Mouse (Mus musculus) c-Kit-negative CD71-positive TER-119-positive erythroid progenitor cells, embryonic 14.5 days (primary cell): ENCODE measurements around the gene Mecom.

Experiments
- DNase-seq: peaks from one replicate; pipeline ENCODE4 v3.0.0-alpha.2; 2013; ENCODE audit warnings: low read depth, low spot score

Gene Mecom

DNA sequence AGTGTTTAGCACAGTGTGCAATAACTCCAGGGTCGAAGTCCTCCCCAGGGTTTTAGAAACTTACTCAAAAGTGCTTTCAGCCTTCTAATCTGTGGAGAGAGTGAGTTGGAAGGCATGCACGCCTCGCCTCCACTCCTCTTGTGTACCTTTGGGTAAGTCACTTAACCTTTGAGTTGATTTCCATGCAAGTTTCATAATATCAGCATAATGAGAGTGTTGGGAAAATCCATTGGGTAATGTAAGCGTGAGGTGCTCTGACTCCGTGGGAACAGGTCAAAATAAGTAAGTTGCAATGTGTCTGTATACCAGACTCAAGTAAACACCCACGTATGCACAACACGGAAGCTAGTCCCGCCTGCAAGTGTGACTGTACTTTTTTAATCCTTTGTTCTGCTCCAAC lies 528.4 kb downstream of the Mecom start:
- no peak for DNase-seq

DNA sequence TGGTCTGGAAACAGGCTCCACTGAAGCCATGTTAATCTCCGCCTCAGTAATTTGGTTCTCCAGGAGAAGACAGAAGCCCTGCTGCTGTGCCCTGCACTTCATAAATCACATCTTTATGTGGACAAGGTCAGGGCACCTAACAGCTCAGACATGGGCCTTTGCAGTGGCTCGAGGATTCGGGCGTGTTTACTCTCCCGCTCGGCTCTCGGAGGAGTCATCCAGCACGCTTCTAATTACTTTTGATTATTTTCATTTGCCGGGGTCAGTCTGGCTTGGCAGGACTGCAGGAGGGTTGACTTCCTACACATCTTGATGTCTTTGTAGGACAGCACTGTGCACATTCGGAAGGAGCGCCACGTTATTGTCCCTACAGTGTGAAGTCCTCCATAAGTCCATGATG lies 529.6 kb downstream of the Mecom start:
- DNase-seq, result no peak

DNA sequence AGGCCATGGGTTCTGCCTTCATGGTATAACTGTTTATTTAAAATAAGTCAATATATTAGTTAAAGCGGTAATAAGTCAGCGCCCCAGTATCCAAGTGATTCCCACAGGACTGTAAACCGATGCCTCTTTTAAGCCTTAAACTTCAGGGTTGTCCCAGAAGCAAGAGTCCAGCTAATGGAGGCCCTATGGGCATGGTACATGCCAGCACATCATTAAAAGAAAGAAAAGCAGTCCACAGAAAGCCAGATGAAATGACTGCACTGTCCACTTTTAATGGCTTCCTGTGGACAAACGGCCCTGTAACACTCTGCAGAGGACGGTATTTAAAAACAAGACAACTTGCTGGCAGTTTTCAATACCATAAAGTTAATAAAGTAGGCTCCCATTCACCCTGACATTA lies 531.0 kb downstream of the Mecom start:
- DNase-seq, result no peak

DNA sequence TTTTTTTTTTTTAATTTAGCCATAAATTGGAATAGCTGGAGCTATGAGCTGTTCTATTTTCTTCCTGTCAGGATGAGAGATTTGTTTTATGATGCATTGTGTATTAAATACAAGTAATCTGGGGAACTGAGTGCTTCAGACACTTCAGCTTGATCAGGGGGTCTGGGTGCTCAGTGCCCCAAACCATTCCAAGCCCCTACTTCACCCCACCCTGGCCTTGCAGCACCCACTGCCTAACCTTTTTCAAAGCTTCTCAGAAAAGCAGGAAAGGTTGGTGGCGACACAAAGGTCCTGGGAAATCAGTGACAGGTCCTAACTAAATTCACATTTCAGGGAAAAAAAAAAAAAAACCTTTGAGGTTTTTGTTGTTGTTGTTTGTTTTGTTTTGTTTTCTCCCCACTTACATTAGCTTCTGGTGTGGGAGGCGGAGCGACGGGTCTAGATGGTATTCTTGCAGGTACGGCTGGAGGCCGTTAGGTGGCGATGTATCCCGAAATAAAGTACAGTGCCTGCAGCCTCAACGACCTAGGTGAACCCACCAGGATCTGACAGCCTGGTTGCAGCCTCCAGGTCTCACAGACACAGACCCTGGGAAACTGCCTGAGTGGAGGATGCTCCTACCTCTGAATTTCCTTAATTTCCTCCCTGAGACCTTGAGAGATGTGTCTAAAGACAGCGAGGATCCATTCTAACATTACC lies 532.7 kb downstream of the Mecom start:
- no peak for DNase-seq

DNA sequence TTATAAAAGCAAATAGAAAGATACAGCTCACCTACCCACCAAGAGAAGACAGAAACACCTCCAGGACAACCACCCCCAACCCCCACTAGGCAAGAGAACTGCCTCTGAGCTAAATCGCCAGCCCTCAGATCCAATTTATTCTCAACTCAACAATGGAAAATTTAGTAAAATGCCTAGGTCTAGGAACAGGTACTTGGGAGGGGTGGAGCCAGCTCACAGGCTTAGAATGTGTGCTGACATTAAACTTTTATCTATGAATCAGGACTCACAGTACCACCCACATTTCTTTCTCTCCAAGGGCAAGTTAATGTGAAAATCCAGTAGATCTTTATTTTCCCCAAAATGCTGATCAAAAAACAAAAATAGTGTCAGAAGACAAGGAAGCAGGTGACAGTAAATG lies 533.5 kb downstream of the Mecom start:
- DNase-seq, result no peak

DNA sequence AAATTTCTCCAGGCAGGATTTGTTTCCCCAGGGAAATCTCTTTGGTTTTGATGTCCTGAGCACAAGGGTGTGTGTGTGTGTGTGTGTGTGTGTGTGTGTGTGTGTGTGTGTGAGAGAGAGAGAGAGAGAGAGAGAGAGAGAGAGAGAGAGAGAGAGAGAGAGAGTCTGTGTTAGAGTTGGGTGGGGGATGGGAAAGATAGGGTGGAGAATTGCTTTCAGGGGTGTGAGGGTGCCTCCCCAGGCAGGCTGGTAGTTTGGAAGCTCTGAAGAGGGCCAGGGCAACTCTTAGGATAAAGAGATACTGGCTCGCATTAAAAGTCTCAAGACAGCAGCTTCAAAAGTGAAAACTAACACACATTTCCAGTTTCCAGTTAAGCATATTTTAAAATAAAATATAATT lies 534.4 kb downstream of the Mecom start:
- DNase-seq, result no peak

DNA sequence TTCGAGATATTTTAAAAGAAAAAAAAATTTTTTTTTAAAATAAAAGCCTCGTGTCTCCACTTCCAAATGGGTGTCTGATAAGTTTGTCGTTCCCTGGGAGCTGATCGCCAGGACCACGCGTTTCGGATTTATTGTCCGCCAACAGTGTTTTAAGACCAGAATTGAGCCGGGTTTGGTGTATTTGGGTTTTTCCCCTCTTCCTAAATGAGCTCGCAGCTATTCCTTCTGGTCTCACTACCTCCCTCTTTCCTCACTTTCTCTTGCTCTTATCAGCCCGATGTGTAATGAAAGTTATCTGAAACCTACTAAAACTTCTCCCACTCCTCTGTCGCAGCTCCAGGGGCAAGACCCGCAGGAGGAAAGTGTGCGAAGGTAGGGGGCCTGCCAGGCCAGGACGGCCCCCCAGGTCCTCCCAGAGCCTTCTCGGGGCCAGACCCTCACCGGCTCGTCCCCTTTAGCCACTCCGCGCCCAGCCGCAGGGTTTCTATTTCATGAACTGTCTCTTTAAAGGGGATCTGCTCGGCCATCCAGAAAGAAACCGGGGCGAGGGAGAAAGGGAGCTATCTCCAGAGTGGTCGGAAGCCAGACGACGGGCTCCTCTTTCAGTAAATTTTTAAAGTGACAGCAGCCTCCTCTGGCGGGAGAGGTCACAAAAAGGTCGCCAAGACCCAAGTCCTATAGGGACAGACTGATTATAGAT lies 535.0 kb downstream of the Mecom start:
- no peak for DNase-seq

DNA sequence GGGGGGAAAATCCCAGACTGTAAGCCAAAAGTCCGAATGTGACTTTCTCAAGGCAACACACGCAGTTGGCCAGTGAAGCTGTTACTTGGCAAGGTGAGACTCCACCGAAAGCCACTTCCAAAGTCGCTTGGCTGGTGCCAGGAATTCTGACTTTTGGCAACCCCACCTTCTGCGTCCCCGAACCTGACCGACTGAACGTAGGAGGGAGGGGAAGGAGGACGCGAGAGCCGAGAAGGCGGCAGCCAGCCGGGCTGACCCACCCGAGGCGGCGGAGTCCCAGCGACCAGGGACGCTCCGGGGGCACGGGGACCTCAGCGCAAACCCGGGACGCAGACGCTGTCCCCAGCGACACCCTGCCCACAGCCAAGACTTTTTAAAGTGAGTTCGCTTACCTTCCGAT lies 535.7 kb downstream of the Mecom start:
- DNase-seq, result no peak

DNA sequence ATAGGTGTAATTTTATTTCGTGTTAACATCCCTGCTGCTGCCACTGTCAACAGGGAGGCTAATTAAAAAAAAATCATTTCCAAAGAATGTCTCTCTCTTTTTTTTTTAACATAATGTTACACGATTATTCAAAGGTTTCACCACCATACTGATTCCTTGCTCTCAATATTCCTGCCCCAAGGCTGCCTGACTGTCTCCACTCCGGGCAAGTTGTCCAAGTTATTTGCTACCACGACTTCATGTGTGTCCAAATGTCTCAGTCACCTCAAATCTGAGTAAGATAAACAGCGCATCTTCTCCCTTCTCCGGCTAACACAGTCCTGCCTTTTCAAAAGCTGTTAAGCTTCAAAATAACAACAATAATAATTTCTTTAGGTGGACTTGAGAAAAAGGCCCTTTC lies 536.1 kb downstream of the Mecom start:
- no peak for DNase-seq

DNA sequence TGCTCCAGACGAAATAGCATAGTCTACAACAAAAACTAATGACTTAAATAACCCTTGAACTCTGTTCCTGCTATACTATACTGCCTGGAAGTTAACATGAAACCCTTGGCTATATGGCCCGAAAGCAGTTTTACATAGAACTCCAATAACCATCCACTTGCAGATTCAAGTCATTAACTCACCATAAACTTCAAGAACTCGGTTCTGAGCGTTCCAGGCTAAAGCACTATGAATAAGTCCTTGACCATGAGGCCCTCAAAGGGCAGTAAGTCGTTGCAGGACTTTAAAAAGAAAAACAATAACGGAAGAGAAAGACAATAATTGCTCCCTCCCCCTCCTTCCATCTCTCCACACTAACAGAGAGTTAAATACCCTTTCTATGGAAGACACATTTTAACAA lies 536.9 kb downstream of the Mecom start:
- no peak for DNase-seq

DNA sequence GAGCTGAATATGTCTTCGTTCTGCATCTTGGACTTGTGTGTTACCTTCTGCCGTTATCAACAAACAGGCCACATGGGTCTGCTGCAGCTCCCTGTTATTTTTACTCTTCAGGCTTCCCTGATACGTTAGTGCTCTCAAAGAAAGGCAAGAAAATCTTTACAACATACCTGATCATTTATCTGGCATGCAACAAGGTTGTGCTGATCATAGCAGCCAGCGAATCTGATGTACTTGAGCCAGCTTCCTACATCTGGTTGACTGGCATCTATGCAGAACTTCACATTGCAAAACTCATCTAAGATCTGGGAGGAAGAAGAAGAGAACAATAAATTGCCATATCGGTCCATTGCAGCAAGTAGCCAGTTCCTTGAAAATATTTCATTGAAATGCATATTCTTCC lies 538.2 kb downstream of the Mecom start:
- no peak for DNase-seq

DNA sequence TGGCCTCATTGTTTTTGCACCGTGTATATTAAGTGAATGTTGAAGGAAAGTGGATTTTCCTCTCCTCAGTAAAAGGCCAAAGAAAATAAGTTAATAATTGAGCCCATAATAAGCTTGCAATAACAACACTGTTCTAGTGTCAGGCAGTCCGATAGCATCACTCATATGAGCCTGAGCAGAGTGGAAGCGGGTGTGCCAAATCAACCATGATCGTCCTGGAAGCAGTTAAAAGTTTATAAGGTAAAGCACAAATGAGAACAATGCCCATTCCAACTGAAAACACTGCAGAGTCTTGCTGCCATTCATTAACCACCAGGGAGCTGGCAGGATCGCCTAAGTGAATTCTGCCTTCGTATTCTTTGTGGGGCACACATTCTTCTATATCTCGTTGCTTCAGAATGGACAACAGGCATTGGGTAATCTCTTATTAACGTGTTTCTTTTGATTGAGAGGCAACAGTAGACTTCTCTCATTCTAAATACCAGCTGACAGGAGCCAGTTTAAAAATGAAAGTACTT lies 542.9 kb downstream of the Mecom start:
- no peak for DNase-seq

DNA sequence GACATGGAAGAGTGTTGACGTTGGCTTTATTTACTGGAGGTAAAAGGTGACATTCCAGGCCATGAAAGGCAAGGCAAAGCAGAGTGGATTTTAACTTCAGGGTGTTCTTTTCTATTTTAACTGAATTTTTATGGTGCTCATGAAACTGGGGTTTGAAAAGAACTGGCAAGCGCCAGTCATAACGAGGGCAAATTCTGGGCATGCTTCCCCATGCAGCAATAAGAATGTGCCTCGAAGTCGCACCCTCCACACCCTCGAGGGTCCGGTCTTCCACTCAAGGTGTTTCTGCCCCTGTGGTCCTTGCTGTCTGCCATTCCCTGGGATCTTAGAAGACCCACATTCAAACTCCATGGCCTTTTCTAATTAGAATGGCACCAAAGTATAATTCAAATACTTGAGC lies 547.5 kb downstream of the Mecom start:
- DNase-seq, result no peak

DNA sequence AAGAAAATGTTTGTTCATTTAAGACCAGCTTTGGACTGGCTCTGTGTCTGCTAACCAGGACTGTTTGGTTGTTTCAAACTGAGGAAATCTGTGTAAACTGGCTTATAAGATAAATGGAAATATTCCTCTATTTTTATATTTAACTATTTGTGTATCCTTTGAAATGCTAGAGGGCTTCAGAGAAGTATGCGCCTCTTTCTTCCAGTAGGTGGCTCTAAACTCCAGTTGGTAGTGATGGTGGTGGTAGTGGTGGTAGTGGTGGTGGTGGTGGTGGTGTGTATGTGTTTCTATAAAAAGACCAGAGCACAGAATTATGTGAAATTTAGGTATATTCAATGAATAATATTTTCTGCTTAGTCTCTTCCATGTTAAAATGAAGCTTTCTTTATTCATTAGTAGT lies 548.8 kb downstream of the Mecom start:
- DNase-seq, result no peak

DNA sequence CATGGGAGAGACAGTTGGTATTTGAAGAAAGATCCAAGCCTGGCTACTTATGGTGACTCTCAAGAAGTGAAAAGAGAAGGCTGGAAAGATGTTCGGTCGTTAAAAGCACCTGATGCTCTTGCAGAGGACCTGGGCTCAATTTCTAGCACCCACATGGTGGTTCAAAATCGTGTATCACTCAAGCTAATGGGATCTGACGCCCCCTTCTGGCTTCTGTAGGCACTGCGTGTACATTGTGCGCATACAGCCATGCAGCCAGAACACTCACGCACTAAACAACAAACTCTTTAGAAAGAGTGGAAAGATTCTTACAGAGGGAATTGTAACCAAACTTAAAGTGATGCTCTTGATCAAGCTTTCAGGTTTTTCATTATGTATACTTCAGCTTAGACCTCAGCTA lies 550.7 kb downstream of the Mecom start:
- DNase-seq, result no peak

DNA sequence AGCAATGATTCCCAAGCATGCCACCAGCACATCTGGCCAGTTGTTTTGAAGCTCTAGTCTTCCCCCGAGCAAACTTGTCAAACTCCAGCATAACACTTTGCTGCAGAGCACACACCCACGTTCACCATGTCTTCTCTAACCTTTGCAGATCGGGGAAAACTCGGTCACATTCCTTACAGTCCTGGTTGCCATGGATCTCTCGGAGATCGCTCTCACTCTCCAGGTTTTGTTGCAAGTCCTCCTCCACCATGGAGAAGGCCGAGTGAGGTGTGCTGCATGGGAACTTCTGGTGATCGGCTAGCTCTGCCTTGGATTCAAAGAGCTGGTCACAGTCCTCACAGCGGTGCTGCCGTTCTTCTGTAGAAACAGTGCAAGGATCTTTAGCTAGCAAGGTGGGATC lies 554.5 kb downstream of the Mecom start:
- no peak for DNase-seq

DNA sequence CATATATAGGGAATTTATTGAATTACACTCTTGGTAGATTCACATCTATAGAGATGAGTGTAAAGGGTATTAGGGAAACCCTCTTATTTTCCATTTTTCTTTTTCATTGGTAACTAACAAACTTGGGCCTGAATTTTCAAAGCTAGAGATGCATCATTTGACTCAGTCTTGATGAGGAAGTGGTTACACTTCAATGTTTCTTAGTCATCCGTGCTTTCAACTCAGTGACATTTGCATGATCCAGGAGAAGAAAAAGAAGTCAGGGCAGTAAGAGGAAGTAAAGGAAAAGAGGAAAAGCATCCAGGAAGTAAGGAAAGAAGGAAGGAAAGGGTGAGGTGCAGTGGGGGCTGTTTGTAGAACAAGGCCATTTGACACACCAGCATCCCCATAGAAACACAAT lies 556.3 kb downstream of the Mecom start:
- no peak for DNase-seq

DNA sequence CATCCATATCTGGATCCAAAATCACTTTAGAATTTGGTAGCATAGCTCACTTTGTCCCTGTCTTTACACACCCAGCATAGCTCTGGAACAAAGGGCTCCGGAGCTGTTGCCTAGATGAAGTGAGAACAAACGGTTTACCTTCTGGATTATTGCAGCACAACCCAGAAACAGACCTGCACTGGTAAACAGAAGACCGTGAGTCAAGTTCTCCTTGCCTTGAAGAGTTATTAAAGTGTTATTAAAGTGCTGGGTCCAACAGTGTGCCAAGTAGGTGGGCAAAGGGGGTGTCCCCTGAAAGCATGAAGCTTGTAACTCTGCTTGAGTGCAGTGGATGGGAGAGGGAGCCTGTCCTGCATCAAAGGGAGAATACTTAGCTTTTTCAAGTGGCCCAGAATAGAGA lies 563.4 kb downstream of the Mecom start:
- DNase-seq, result no peak

DNA sequence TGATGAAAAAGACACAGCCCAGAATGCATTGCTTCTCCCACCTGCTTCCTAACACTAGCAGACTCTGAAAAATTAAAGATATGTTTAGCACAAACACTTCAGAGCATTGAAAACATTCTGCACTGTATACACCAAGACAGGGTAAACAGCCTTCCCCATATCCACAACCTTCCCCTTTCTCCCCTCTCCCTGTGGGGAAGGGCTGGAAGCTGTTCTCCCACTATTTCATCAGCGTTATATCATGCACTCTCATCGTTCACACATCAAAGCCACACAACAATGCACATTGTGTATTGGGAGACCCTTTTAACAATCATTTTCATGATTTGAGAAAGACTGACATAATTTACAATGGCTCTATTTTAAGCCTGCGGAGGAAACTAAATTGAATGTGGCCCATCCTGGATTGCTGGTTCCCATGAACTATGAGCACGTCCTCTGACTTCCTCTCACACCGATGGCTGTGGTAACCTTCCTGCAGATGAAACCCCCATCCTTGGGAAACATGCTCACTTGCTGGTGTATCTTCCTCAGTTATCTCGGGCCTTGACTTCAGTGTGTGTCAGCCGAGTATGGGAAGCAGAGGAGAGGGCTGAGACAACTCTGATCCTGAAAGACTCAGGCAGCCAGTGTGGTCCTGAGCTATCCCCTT lies 566.4 kb downstream of the Mecom start:
- no peak for DNase-seq

DNA sequence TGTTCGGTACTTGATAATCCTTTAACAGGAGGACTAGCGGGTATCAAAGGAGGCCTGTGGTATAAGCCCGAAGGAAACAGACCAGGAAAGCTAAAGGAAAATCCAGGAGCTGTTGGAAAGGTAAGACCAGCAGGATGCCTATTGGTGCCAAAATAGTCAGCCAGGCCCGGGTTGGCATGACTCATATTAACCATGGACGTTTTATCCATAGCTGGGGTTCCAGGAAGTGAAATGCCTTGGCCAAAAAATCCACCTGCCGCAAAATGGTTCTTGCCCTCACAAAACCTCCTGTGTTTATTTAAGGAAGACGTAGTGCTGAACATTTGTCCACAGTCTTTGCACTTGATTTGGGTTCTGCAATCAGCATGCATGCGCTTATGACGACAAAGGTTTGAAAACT lies 567.3 kb downstream of the Mecom start:
- no peak for DNase-seq

DNA sequence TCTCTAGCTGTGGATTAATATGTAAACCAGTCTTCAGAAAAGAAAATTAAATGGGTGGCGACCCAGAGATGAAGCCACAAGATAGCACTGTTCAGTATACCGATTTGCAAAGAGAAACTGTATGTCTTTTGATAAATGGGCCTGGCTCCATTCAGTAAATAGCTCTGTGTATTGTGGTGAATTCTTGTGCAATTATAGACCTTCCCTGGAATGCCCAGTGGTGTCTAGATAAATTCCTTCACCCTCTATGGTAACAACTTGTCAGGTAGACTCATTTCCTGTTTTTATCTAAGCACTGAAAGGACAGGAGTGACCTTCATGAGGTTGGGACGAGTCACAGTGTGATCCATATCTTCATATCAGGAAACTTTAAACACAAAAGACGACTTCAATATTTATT lies 571.2 kb downstream of the Mecom start:
- DNase-seq, result no peak

DNA sequence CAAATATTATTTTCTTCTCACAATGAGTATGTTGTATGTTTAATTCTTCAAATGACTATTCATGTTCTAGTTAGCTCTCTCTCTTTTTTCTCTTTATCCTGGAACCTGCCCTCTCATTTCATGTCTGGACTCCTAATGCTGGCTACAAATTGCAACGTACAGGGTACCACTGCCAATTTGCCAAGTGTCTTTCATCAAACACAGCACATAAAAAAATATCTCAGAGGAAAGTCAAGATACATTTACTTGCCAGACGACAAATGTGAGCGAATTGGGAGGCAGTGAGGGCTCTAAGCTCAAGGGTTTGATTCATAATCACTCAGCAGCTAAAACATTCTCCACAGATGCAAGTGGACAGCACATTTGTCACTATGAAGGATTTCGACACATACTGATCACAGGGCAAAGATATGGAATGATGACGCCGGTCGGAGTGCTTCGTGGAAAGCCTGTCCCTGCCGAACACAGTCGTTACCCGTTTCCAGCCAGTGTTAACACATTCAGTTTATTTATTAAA lies 579.3 kb downstream of the Mecom start:
- DNase-seq, result no peak

DNA sequence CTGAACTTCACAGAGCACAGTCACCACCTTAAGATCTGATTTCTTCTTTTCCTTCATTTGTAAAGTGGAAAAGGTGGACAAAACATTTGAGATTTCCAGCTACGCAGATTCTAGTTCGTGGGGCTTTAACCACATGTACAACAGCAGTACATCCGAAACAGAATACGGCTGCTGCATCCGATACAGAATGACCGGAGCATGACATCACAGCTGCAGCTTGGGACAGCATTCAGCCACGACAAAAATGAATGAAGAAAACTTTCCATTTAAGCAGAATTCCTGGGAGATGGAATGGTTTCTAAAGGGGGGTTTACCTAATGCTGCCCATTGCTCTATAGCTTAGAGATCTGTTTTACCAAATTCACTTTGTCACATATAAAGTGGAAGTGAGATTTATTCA lies 583.9 kb downstream of the Mecom start:
- no peak for DNase-seq
